Mouse (Mus musculus): ENCODE data around the gene Map4k5.

GRCm38 (mm10) chr12:69879739-69880138, 13.3 kb downstream of the Map4k5 start:
- TF ChIP-seq CTCF (IDR thresholded peaks at IDR 0.05; ENCODE audit: borderline replicate concordance, extremely low read depth, insufficient read depth, insufficient read length) (no peak), POLR2A (IDR thresholded peaks at IDR 0.05; ENCODE audit: borderline replicate concordance, extremely low read depth, insufficient read depth, insufficient read length, poor library complexity, severe bottlenecking) (no peak)

All from brain, embryonic 14.5 days (tissue).